Mouse (Mus musculus) thymus, adult 2 months (tissue): ENCODE measurements around the gene Asb16. TPM values are rescaled to one million over a fixed set of nuclear protein-coding genes. Genes with fewer than 3 reads are reported as not detected.

ENCODE experiments used
- DNase-seq: peaks from one replicate; pipeline ENCODE4 v3.0.0; 2021
- H3K27ac ChIP-seq: fragments of 200-500 bp; 2 replicates; pipeline ENCODE4 v1.5.1; 2012; ENCODE audit warnings: low read length, control low read depth; ENCODE audit not compliant: control insufficient read depth, insufficient read depth
- H3K27me3 ChIP-seq: fragments of 200-500 bp; 2 replicates; pipeline ENCODE4 v1.6.1; 2012; ENCODE audit warnings: mild to moderate bottlenecking, low read length, moderate library complexity, mixed read lengths; ENCODE audit not compliant: control insufficient read depth, insufficient read depth
- H3K36me3 ChIP-seq: fragments of 200-500 bp; 2 replicates; pipeline ENCODE4 v1.6.1; 2012; ENCODE audit warnings: mild to moderate bottlenecking, low read length, moderate library complexity; ENCODE audit not compliant: control insufficient read depth, insufficient read depth
- H3K4me1 ChIP-seq: fragments of 200-500 bp; replicated peaks from 2 replicates; pipeline ENCODE4 v1.6.1; 2012; ENCODE audit warnings: low read length; ENCODE audit not compliant: control insufficient read depth, insufficient read depth
- H3K4me3 ChIP-seq: fragments of 200-500 bp; 2 replicates; pipeline ENCODE4 v1.5.1; 2012; ENCODE audit warnings: mild to moderate bottlenecking, low read length, control low read depth, moderate library complexity; ENCODE audit not compliant: control insufficient read depth, insufficient read depth
- CTCF ChIP-seq: fragments of 200-500 bp; IDR thresholded peaks from 2 replicates; pipeline ENCODE4 v1.5.1; 2012; ENCODE audit warnings: mild to moderate bottlenecking, control low read depth, low read length, moderate library complexity, borderline replicate concordance; ENCODE audit not compliant: control insufficient read depth, poor library complexity, insufficient read depth; ENCODE audit errors: extremely low read depth
- POLR2A ChIP-seq: fragments of 200-500 bp; IDR thresholded peaks from 2 replicates; pipeline ENCODE4 v1.6.1; 2012; ENCODE audit warnings: mild to moderate bottlenecking, low read length, control low read depth, moderate library complexity; ENCODE audit not compliant: control insufficient read depth, poor library complexity, insufficient read depth; ENCODE audit errors: extremely low read depth
- WGBS: fragments of 180-500 bp; shearing (Covaris S2); methylation state at CpG from one replicate; pipeline ENCODE4 v1.1.7; 2018; 5-methylcytosine and 5-hydroxymethylcytosine counted together
- polyA plus RNA-seq: library from polyadenylated mRNA; depleted of rRNA; stranded (reverse); fragments of >200 nt; gene quantifications from 2 replicates; pipeline ENCODE4 v1.2.3, GENCODE M21; 2012; rRNA removed

Asb16 gene
- polyA plus RNA-seq, 1 experiment, result 0.12 TPM

DNA sequence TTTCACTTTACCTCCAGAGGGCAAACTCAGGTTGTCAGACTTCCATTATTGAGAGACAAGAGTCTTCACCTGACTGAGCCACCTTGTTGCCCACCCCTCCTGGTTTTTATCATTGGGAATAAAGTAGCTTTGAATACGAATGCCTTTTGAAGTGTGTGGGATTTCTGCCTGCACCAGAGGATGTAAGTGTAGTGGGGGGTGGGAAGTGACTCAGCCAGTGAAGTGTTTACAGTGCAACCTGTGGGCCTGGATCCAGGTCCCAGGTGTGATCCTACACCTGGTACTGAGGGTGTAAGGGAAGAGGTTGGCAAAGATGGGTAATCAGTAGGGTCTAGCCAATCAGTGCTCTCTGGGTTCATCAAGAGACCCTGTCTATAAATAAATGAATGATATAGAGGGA lies 55.0 kb downstream of the Asb16 start:
- DNase-seq, result no peak
- no peak overlapping the region for H3K4me3 ChIP-seq
- no peaks in the 10 kb centered on the region for H3K36me3 ChIP-seq
- no peaks in the 10 kb centered on the region; the same call in 1 of the 2 replicates for H3K27me3 ChIP-seq
- TF ChIP-seq CTCF, result no peak
- no peak for TF ChIP-seq POLR2A
- peaks cover 8% of the 10 kb centered on the region for H3K4me1 ChIP-seq
- WGBS, result 82% methylated on average over 1 of the region's 1 CpGs
- no peak overlapping the region for H3K27ac ChIP-seq

- WGBS, result 91% methylated on average over 5 of the region's 5 CpGs
- no peak overlapping the region for H3K4me3 ChIP-seq
- no peak overlapping the region for H3K27ac ChIP-seq
- no peaks in the 10 kb centered on the region for H3K27me3 ChIP-seq
- no peak for DNase-seq
- TF ChIP-seq POLR2A, result no peak
- no peak for TF ChIP-seq CTCF
- no peaks in the 10 kb centered on the region for H3K36me3 ChIP-seq
- H3K4me1 ChIP-seq, result no peaks in the 10 kb centered on the region
Measured at GRCm38 (mm10) chr11:102327250-102327649, 58.7 kb downstream of the Asb16 start.

- no peaks in the 10 kb centered on the region for H3K4me1 ChIP-seq
- H3K4me3 ChIP-seq, result no peak overlapping the region
- no peaks in the 10 kb centered on the region for H3K36me3 ChIP-seq
- no peak for DNase-seq
- H3K27me3 ChIP-seq, result no peaks in the 10 kb centered on the region
- WGBS, result 87% methylated on average over 7 of the region's 7 CpGs
- TF ChIP-seq CTCF (no peak), POLR2A (no peak)
- H3K27ac ChIP-seq, result no peak overlapping the region
Measured at GRCm38 (mm10) chr11:102327839-102328238, 59.3 kb downstream of the Asb16 start.

Other genes starting within 250 kb of the Asb16 start
- 0.28 and 0.50 TPM in 2 replicates for gene Mpp3, start 240.3 kb upstream of the Asb16 start, polyA plus RNA-seq
- 12.5 and 18.3 TPM in 2 replicates for gene Cd300lg, start 227.2 kb upstream of the Asb16 start, polyA plus RNA-seq
- 3.7 and 3.8 TPM in 2 replicates for gene Mpp2, start 180.2 kb upstream of the Asb16 start, polyA plus RNA-seq
- 11.8 TPM in 2 replicates for gene Ppy, start 167.4 kb upstream of the Asb16 start, polyA plus RNA-seq
- 51.8 and 53.2 TPM in 2 replicates for gene Pyy, start 160.9 kb upstream of the Asb16 start, polyA plus RNA-seq
- 0.09 and 0.43 TPM in 2 replicates for gene Nags, start 123.2 kb upstream of the Asb16 start, polyA plus RNA-seq
- 26.2 and 31.3 TPM in 2 replicates for gene Tmem101, start 112.3 kb upstream of the Asb16 start, polyA plus RNA-seq
- 36.1 and 42.2 TPM in 2 replicates for gene Lsm12, start 83.4 kb upstream of the Asb16 start, polyA plus RNA-seq
- gene G6pc3, start 79.1 kb upstream of the Asb16 start, polyA plus RNA-seq, result 48.6 and 56.5 TPM in 2 replicates
- gene Hdac5, start 38.6 kb upstream of the Asb16 start, polyA plus RNA-seq, result 76.8 and 81.7 TPM in 2 replicates
- gene BC030867, start 19.9 kb upstream of the Asb16 start, polyA plus RNA-seq, result 13.0 and 17.7 TPM in 2 replicates
- gene Tmub2, start 16.2 kb downstream of the Asb16 start, polyA plus RNA-seq, result 74.1 and 74.2 TPM in 2 replicates
- gene Atxn7l3, start 27.9 kb downstream of the Asb16 start, polyA plus RNA-seq, result 89.9 TPM in 2 replicates
- 59.7 and 67.9 TPM in 2 replicates for gene Ubtf, start 51.0 kb downstream of the Asb16 start, polyA plus RNA-seq
- 0.11 and 0.34 TPM in 2 replicates for gene Slc4a1, start 97.5 kb downstream of the Asb16 start, polyA plus RNA-seq
- gene Rundc3a, start 124.7 kb downstream of the Asb16 start, polyA plus RNA-seq, result 7.9 and 8.1 TPM in 2 replicates
- 227 and 235 TPM in 2 replicates for gene Slc25a39, start 139.2 kb downstream of the Asb16 start, polyA plus RNA-seq
- 151 and 160 TPM in 2 replicates for gene Grn, start 161.6 kb downstream of the Asb16 start, polyA plus RNA-seq
- gene Fam171a2, start 178.9 kb downstream of the Asb16 start, polyA plus RNA-seq, result 2.6 and 4.7 TPM in 2 replicates
- gene Itga2b, start 201.4 kb downstream of the Asb16 start, polyA plus RNA-seq, result 3.8 and 4.0 TPM in 2 replicates